Mouse (Mus musculus): ENCODE measurements around the gene Nanp.

The Nanp gene

GRCm38 (mm10) chr2:150995324-150995723, 43.9 kb downstream of the Nanp start:
- no peak for DNase-seq

- no peak for DNase-seq
These were observed 48.1 kb downstream of the Nanp start for GRCm38 (mm10) chr2:150991050-150991449.

GRCm38 (mm10) chr2:150990506-150990905, 48.7 kb downstream of the Nanp start:
- no peak for DNase-seq

GRCm38 (mm10) chr2:150985359-150985758, 53.8 kb downstream of the Nanp start:
- no peak for DNase-seq

- DNase-seq: no peak
These were observed 57.1 kb downstream of the Nanp start for GRCm38 (mm10) chr2:150982051-150982450.

GRCm38 (mm10) chr2:150981524-150981923, 57.7 kb downstream of the Nanp start:
- no peak for DNase-seq

GRCm38 (mm10) chr2:150979861-150980620, 59.2 kb downstream of the Nanp start:
- DNase-seq: no peak
